Mouse (Mus musculus) heart, embryonic 13.5 days (tissue): ENCODE data around the gene Dlg2. TPM values are rescaled to one million over a fixed set of nuclear protein-coding genes. Genes with fewer than 3 reads are reported as not detected.

Experiments
- ATAC-seq: fragments of 200-750 bp; cut with Nextera tagmentation; 2 replicates; pipeline ENCODE4 v1.8.0; 2017; ENCODE audit warnings: moderate TSS enrichment; ENCODE audit not compliant: insufficient number of reproducible peaks, low FRiP score, low TSS enrichment; ENCODE audit errors: extremely low read depth
- H3K27ac ChIP-seq: fragments of 300-500 bp; sonication (generic); replicated peaks from 2 replicates; pipeline ENCODE4 v1.5.1; 2015; ENCODE audit warnings: moderate library complexity, mild to moderate bottlenecking, inconsistent platforms
- H3K27me3 ChIP-seq: fragments of 300-500 bp; sonication (generic); replicated peaks from 2 replicates; pipeline ENCODE4 v1.6.1; 2015; ENCODE audit warnings: mild to moderate bottlenecking, inconsistent platforms
- H3K36me3 ChIP-seq: fragments of 300-500 bp; sonication (generic); 2 replicates; pipeline ENCODE4 v1.6.1; 2015; ENCODE audit warnings: mild to moderate bottlenecking, inconsistent platforms
- H3K4me1 ChIP-seq: fragments of 300-500 bp; sonication (generic); 2 replicates; pipeline ENCODE4 v1.6.1; 2015; ENCODE audit warnings: inconsistent platforms
- H3K4me2 ChIP-seq: fragments of 300-500 bp; sonication (generic); 2 replicates; pipeline ENCODE4 v1.6.1; 2015; ENCODE audit warnings: inconsistent platforms, mild to moderate bottlenecking, moderate library complexity
- H3K4me3 ChIP-seq: fragments of 300-500 bp; sonication (generic); 2 replicates; pipeline ENCODE4 v1.5.1; 2015; ENCODE audit warnings: moderate library complexity, mild to moderate bottlenecking, inconsistent platforms
- H3K9ac ChIP-seq: fragments of 300-500 bp; sonication (generic); 2 replicates; pipeline ENCODE4 v1.6.1; 2015; ENCODE audit warnings: inconsistent platforms, mild to moderate bottlenecking, moderate library complexity
- H3K9me3 ChIP-seq: fragments of 300-500 bp; sonication (generic); 2 replicates; pipeline ENCODE4 v1.6.1; 2016; ENCODE audit warnings: inconsistent platforms
- WGBS: fragments of 180-500 bp; shearing (Covaris S2); methylation state at CpG from one replicate; pipeline ENCODE4 v1.1.7; 2015; ENCODE audit warnings: mixed read lengths; 5-methylcytosine and 5-hydroxymethylcytosine counted together
- polyA plus RNA-seq: library from polyadenylated mRNA; unstranded; fragments of >200 nt; fragmentation: Nextera tagmentation; extraction: Ambion mirVana; gene quantifications from 2 replicates; pipeline ENCODE4 v1.2.1, GENCODE M21; 2015

Dlg2 gene
- polyA plus RNA-seq, 1 experiment from 2014 or later, result 7.2 TPM

- H3K27me3 ChIP-seq, result peaks cover 17% of the 10 kb centered on the region
- peak overlapping the region; percentile 91 for H3K27ac ChIP-seq
- peak overlapping the region; percentile 72 for H3K4me2 ChIP-seq
- peak overlapping the region; percentile 87 for H3K9ac ChIP-seq
- H3K4me1 ChIP-seq, result peaks cover 14% of the 10 kb centered on the region
- WGBS, result 10% methylated on average over 10 of the region's 10 CpGs
- H3K4me3 ChIP-seq, result peak overlapping the region; percentile 73
- peaks cover 24% of the 10 kb centered on the region for H3K36me3 ChIP-seq
- no peaks in the 10 kb centered on the region for H3K9me3 ChIP-seq
- no peak for ATAC-seq
Observed at GRCm38 (mm10) chr7:90457517-90457916, 19.0 kb upstream of the Dlg2 start.

GRCm38 (mm10) chr7:90460330-90460729 is 16.1 kb upstream of the Dlg2 start:
- H3K4me2 ChIP-seq, result no peak overlapping the region; the same call in 1 of the 2 replicates
- peaks cover 17% of the 10 kb centered on the region for H3K27me3 ChIP-seq
- no peak for ATAC-seq
- peaks cover 14% of the 10 kb centered on the region for H3K4me1 ChIP-seq
- no peaks in the 10 kb centered on the region for H3K36me3 ChIP-seq
- no peak overlapping the region for H3K9ac ChIP-seq
- H3K27ac ChIP-seq, result no peak overlapping the region
- H3K4me3 ChIP-seq, result no peak overlapping the region
- no peaks in the 10 kb centered on the region for H3K9me3 ChIP-seq
- WGBS, result 32% methylated on average over 10 of the region's 10 CpGs

- Histone ChIP-seq H3K27ac (no peak overlapping the region), H3K4me2 (peak overlapping the region; percentile 48), H3K9me3 (no peaks in the 10 kb centered on the region), H3K9ac (no peak overlapping the region), H3K27me3 (peaks cover 17% of the 10 kb centered on the region), H3K4me3 (no peak overlapping the region), H3K36me3 (no peaks in the 10 kb centered on the region), H3K4me1 (peaks cover 9% of the 10 kb centered on the region)
- 19% methylated on average over 14 of the region's 14 CpGs for WGBS
- ATAC-seq, result no peak
Observed at GRCm38 (mm10) chr7:90460930-90461329, 15.5 kb upstream of the Dlg2 start.

- Histone ChIP-seq H3K9me3 (no peaks in the 10 kb centered on the region), H3K27ac (no peak overlapping the region), H3K4me2 (no peak overlapping the region), H3K4me3 (no peak overlapping the region), H3K36me3 (peaks cover 2% of the 10 kb centered on the region; the same call in 1 of the 2 replicates), H3K27me3 (peaks cover 17% of the 10 kb centered on the region), H3K9ac (no peak overlapping the region), H3K4me1 (peaks cover 4% of the 10 kb centered on the region)
- no peak for ATAC-seq
- 82% methylated on average over 5 of the region's 5 CpGs for WGBS
Observed at GRCm38 (mm10) chr7:90461441-90461840, 15.0 kb upstream of the Dlg2 start.

- Histone ChIP-seq H3K27me3 (peaks cover 5% of the 10 kb centered on the region; the same call in 1 of the 2 replicates), H3K36me3 (peaks cover 34% of the 10 kb centered on the region), H3K4me1 (peaks cover 14% of the 10 kb centered on the region), H3K27ac (no peak overlapping the region), H3K9me3 (no peaks in the 10 kb centered on the region), H3K9ac (no peak overlapping the region), H3K4me3 (no peak overlapping the region), H3K4me2 (no peak overlapping the region)
- ATAC-seq, result no peak
- 44% methylated on average over 2 of the region's 2 CpGs for WGBS
Observed at GRCm38 (mm10) chr7:90473511-90473910, 3.0 kb upstream of the Dlg2 start.

GRCm38 (mm10) chr7:90475793-90476312 is 619 bp upstream of the Dlg2 start, which contains the start of gene Tmem126b:
Gene Tmem126b (minus strand): TSS chr7:90476001.
- peak; percentile 100 for ATAC-seq
- Histone ChIP-seq H3K4me3 (peak within 1 kb of the TSS; percentile 70), H3K9me3 (no peaks in the 10 kb centered on the region), H3K27me3 (peaks cover 8% of the 10 kb centered on the region), H3K4me1 (peaks cover 14% of the 10 kb centered on the region), H3K9ac (peak within 1 kb of the TSS; percentile 83), H3K36me3 (peaks cover 15% of the 10 kb centered on the region), H3K4me2 (peak within 1 kb of the TSS; percentile 95), H3K27ac (peak within 1 kb of the TSS; percentile 65)
- under 1% methylated on average over 36 of the region's 36 CpGs for WGBS

- no peaks in the 10 kb centered on the region for H3K36me3 ChIP-seq
- no peak for ATAC-seq
- WGBS, result 81% methylated on average over 2 of the region's 2 CpGs
- H3K27me3 ChIP-seq, result peaks cover 3% of the 10 kb centered on the region
- no peaks in the 10 kb centered on the region for H3K4me1 ChIP-seq
- H3K4me3 ChIP-seq, result no peak overlapping the region
- no peak overlapping the region for H3K9ac ChIP-seq
- H3K27ac ChIP-seq, result no peak overlapping the region
- H3K9me3 ChIP-seq, result no peaks in the 10 kb centered on the region
- no peak overlapping the region for H3K4me2 ChIP-seq
Observed at GRCm38 (mm10) chr7:90482607-90483006, 6.1 kb downstream of the Dlg2 start.

GRCm38 (mm10) chr7:90508124-90508523 is 31.7 kb downstream of the Dlg2 start:
- H3K36me3 ChIP-seq, result no peaks in the 10 kb centered on the region
- H3K27me3 ChIP-seq, result no peaks in the 10 kb centered on the region
- H3K4me2 ChIP-seq, result no peak overlapping the region
- 54% methylated on average over 3 of the region's 3 CpGs for WGBS
- ATAC-seq, result no peak
- no peaks in the 10 kb centered on the region for H3K4me1 ChIP-seq
- no peak overlapping the region for H3K9ac ChIP-seq
- H3K4me3 ChIP-seq, result no peak overlapping the region
- H3K9me3 ChIP-seq, result no peaks in the 10 kb centered on the region
- H3K27ac ChIP-seq, result no peak overlapping the region

- Histone ChIP-seq H3K9me3 (no peaks in the 10 kb centered on the region), H3K36me3 (no peaks in the 10 kb centered on the region), H3K4me3 (no peak overlapping the region), H3K9ac (no peak overlapping the region), H3K27me3 (no peaks in the 10 kb centered on the region), H3K27ac (no peak overlapping the region), H3K4me2 (no peak overlapping the region), H3K4me1 (no peaks in the 10 kb centered on the region)
- no peak for ATAC-seq
Observed at GRCm38 (mm10) chr7:90512293-90512692, 35.8 kb downstream of the Dlg2 start.

GRCm38 (mm10) chr7:90539481-90540402 is 63.3 kb downstream of the Dlg2 start:
- Histone ChIP-seq H3K36me3 (no peaks in the 10 kb centered on the region), H3K27me3 (no peaks in the 10 kb centered on the region), H3K4me1 (no peaks in the 10 kb centered on the region), H3K4me2 (no peak overlapping the region), H3K9ac (no peak overlapping the region), H3K9me3 (no peaks in the 10 kb centered on the region), H3K27ac (no peak overlapping the region), H3K4me3 (no peak overlapping the region)
- ATAC-seq, result no peak
- WGBS, result 60% methylated on average over 9 of the region's 9 CpGs

- H3K9me3 ChIP-seq, result no peaks in the 10 kb centered on the region
- H3K4me3 ChIP-seq, result no peak overlapping the region
- no peaks in the 10 kb centered on the region for H3K36me3 ChIP-seq
- 69% methylated on average over 2 of the region's 2 CpGs for WGBS
- no peaks in the 10 kb centered on the region for H3K4me1 ChIP-seq
- no peak overlapping the region for H3K27ac ChIP-seq
- H3K4me2 ChIP-seq, result no peak overlapping the region
- H3K9ac ChIP-seq, result no peak overlapping the region
- H3K27me3 ChIP-seq, result no peaks in the 10 kb centered on the region
- ATAC-seq, result no peak
Observed at GRCm38 (mm10) chr7:90540811-90541323, 64.4 kb downstream of the Dlg2 start.
